Mouse (Mus musculus) splenic B cell, adult 2 months (primary cell): ENCODE results near the gene Wnt10a.

Experiments
- DNase-seq: peaks from one replicate; pipeline ENCODE4 v3.0.0-alpha.2; 2011; ENCODE audit warnings: low read depth, low spot score
- H3K27me3 ChIP-seq: 2 replicates; pipeline ENCODE4 v1.6.1; 2012; ENCODE audit warnings: mild to moderate bottlenecking, low read length, moderate library complexity, mixed read lengths; ENCODE audit not compliant: control insufficient read depth, poor library complexity, insufficient read depth, severe bottlenecking
- H3K36me3 ChIP-seq: 2 replicates; pipeline ENCODE4 v1.6.1; 2012; ENCODE audit warnings: mild to moderate bottlenecking, low read length, moderate library complexity, mixed read lengths; ENCODE audit not compliant: control insufficient read depth, poor library complexity, insufficient read depth, severe bottlenecking

Gene Wnt10a

GRCm38 (mm10) chr1:74791249-74791648 is at the start of gene Wnt10a:
Wnt10a (plus strand) TSS chr1:74791516.
- peak; percentile 74 for DNase-seq

GRCm38 (mm10) chr1:74747335-74747734 is 44.0 kb upstream of the Wnt10a start:
- no peaks in the 10 kb centered on the region for H3K36me3 ChIP-seq
- no peak for DNase-seq

More at GRCm38 (mm10) chr1:74791249-74791648, at the start of gene Wnt10a:
- no peaks in the 10 kb centered on the region for H3K27me3 ChIP-seq
- no peaks in the 10 kb centered on the region for H3K36me3 ChIP-seq

GRCm38 (mm10) chr1:74748643-74749271 is 42.6 kb upstream of the Wnt10a start, which contains the start of gene Prkag3:
Prkag3 (minus strand) TSS chr1:74749221.
- peak; percentile 65 for DNase-seq
- Histone ChIP-seq H3K36me3 (no peaks in the 10 kb centered on the region), H3K27me3 (no peaks in the 10 kb centered on the region)

More at GRCm38 (mm10) chr1:74747335-74747734, 44.0 kb upstream of the Wnt10a start:
- H3K27me3 ChIP-seq = no peaks in the 10 kb centered on the region

GRCm38 (mm10) chr1:74749301-74749700 is 42.0 kb upstream of the Wnt10a start:
- DNase-seq = no peak
- no peaks in the 10 kb centered on the region for H3K27me3 ChIP-seq
- no peaks in the 10 kb centered on the region for H3K36me3 ChIP-seq

GRCm38 (mm10) chr1:74750683-74751082 is 40.6 kb upstream of the Wnt10a start:
- no peaks in the 10 kb centered on the region for H3K36me3 ChIP-seq
- no peak for DNase-seq
- H3K27me3 ChIP-seq = no peaks in the 10 kb centered on the region

GRCm38 (mm10) chr1:74752150-74752549 is 39.2 kb upstream of the Wnt10a start:
- Histone ChIP-seq H3K27me3 (no peaks in the 10 kb centered on the region), H3K36me3 (no peaks in the 10 kb centered on the region)
- DNase-seq = no peak

- no peak for DNase-seq
- Histone ChIP-seq H3K36me3 (no peaks in the 10 kb centered on the region), H3K27me3 (no peaks in the 10 kb centered on the region)
Observed at GRCm38 (mm10) chr1:74752833-74753232, 38.5 kb upstream of the Wnt10a start.

GRCm38 (mm10) chr1:74753266-74753974 is 37.9 kb upstream of the Wnt10a start:
- no peaks in the 10 kb centered on the region for H3K27me3 ChIP-seq
- DNase-seq = peak; percentile 64
- no peaks in the 10 kb centered on the region for H3K36me3 ChIP-seq

- no peak for DNase-seq
- Histone ChIP-seq H3K27me3 (no peaks in the 10 kb centered on the region), H3K36me3 (no peaks in the 10 kb centered on the region)
Observed at GRCm38 (mm10) chr1:74754175-74754785, 37.0 kb upstream of the Wnt10a start.

GRCm38 (mm10) chr1:74759773-74760172 is 31.5 kb upstream of the Wnt10a start:
- peak; percentile 42 for DNase-seq
- no peaks in the 10 kb centered on the region for H3K36me3 ChIP-seq

GRCm38 (mm10) chr1:74763081-74763480 is 28.2 kb upstream of the Wnt10a start:
- DNase-seq = peak; percentile 88
- Histone ChIP-seq H3K36me3 (no peaks in the 10 kb centered on the region), H3K27me3 (no peaks in the 10 kb centered on the region; the same call in 1 of the 2 replicates)

More at GRCm38 (mm10) chr1:74759773-74760172, 31.5 kb upstream of the Wnt10a start:
- H3K27me3 ChIP-seq = no peaks in the 10 kb centered on the region; the same call in 1 of the 2 replicates

GRCm38 (mm10) chr1:74770727-74771466 is 20.4 kb upstream of the Wnt10a start:
- no peak for DNase-seq
- Histone ChIP-seq H3K36me3 (no peaks in the 10 kb centered on the region), H3K27me3 (no peaks in the 10 kb centered on the region; the same call in none of the 2 replicates)

GRCm38 (mm10) chr1:74771467-74771844 is 19.9 kb upstream of the Wnt10a start:
- Histone ChIP-seq H3K36me3 (no peaks in the 10 kb centered on the region), H3K27me3 (no peaks in the 10 kb centered on the region; the same call in none of the 2 replicates)
- no peak for DNase-seq

GRCm38 (mm10) chr1:74771845-74771930 is 19.6 kb upstream of the Wnt10a start, which contains the start of gene Wnt6:
Wnt6 (plus strand) TSS chr1:74771892.
- Histone ChIP-seq H3K36me3 (no peaks in the 10 kb centered on the region), H3K27me3 (no peaks in the 10 kb centered on the region; the same call in none of the 2 replicates)
- DNase-seq = no peak
